Mouse (Mus musculus) erythroblast, adult 5-6 weeks (primary cell): ENCODE data around the gene Cd164l2. TPM values are rescaled to one million over a fixed set of nuclear protein-coding genes. Genes with fewer than 3 reads are reported as not detected.

Source experiments
- total RNA-seq, 2 experiments: library from RNA; stranded (forward) in 1 of 2; stranded (reverse) in 1 of 2; fragments of 150-400 nt in 1 of 2; fragments of 200-764, 138-1000 nt in 1 of 2; gene quantifications; 2 replicates each; pipeline versions ENCODE4 v1.2.3 to v1.2.4; 2015 to 2017; ENCODE audit warnings: low replicate concordance in 2 of 2

The Cd164l2 gene
- total RNA-seq, 2 experiments from 2014 or later, result not detected

Other genes starting within 250 kb of the Cd164l2 start
- 12.1 and 21.5 TPM in 2 replicates for gene Fgr, start 238.0 kb upstream of the Cd164l2 start, total RNA-seq (2015; ENCODE audit: low replicate concordance)
- gene Fgr, start 238.0 kb upstream of the Cd164l2 start, total RNA-seq (2017; ENCODE audit: low replicate concordance), result 13.4 and 18.7 TPM in 2 replicates
- 1.2 and 10.2 TPM in 2 replicates for gene Ahdc1, start 200.9 kb upstream of the Cd164l2 start, total RNA-seq (2015; ENCODE audit: low replicate concordance)
- 0.17 and 4.2 TPM in 2 replicates for gene Ahdc1, start 200.9 kb upstream of the Cd164l2 start, total RNA-seq (2017; ENCODE audit: low replicate concordance)
- gene Wasf2, start 81.6 kb upstream of the Cd164l2 start, total RNA-seq (2015; ENCODE audit: low replicate concordance), result 49.6 and 78.6 TPM in 2 replicates
- 40.3 and 58.8 TPM in 2 replicates for gene Wasf2, start 81.6 kb upstream of the Cd164l2 start, total RNA-seq (2017; ENCODE audit: low replicate concordance)
- gene Gpr3, start 405 bp downstream of the Cd164l2 start, total RNA-seq (2015; ENCODE audit: low replicate concordance), result not detected in 2 replicates
- gene Gpr3, start 405 bp downstream of the Cd164l2 start, total RNA-seq (2017; ENCODE audit: low replicate concordance), result not detected in 2 replicates
- 0.96 and 4.6 TPM in 2 replicates for gene Map3k6, start 28.7 kb downstream of the Cd164l2 start, total RNA-seq (2015; ENCODE audit: low replicate concordance)
- gene Map3k6, start 28.7 kb downstream of the Cd164l2 start, total RNA-seq (2017; ENCODE audit: low replicate concordance), result 0.42 TPM in 1 of 2 replicates, not detected in the other
- 0.96 and 1.0 TPM in 2 replicates for gene Sytl1, start 51.0 kb downstream of the Cd164l2 start, total RNA-seq (2015; ENCODE audit: low replicate concordance)
- 0.28 and 1.4 TPM in 2 replicates for gene Sytl1, start 51.0 kb downstream of the Cd164l2 start, total RNA-seq (2017; ENCODE audit: low replicate concordance)
- 9.8 and 22.3 TPM in 2 replicates for gene Tmem222, start 65.7 kb downstream of the Cd164l2 start, total RNA-seq (2015; ENCODE audit: low replicate concordance)
- 1.5 and 6.7 TPM in 2 replicates for gene Tmem222, start 65.7 kb downstream of the Cd164l2 start, total RNA-seq (2017; ENCODE audit: low replicate concordance)
- 8.6 and 9.6 TPM in 2 replicates for gene Wdtc1, start 141.3 kb downstream of the Cd164l2 start, total RNA-seq (2015; ENCODE audit: low replicate concordance)
- gene Wdtc1, start 141.3 kb downstream of the Cd164l2 start, total RNA-seq (2017; ENCODE audit: low replicate concordance), result 8.4 and 18.3 TPM in 2 replicates
- gene Slc9a1, start 157.6 kb downstream of the Cd164l2 start, total RNA-seq (2015; ENCODE audit: low replicate concordance), result 6.5 and 9.8 TPM in 2 replicates
- 5.9 and 8.3 TPM in 2 replicates for gene Slc9a1, start 157.6 kb downstream of the Cd164l2 start, total RNA-seq (2017; ENCODE audit: low replicate concordance)